Mouse (Mus musculus) R1 (cell line): Measurements from ENCODE around the gene Rgs5.

Source experiments
- DNase-seq: peaks from one replicate; pipeline ENCODE4 v3.0.0-alpha.2; 2018; ENCODE audit warnings: low read depth, low spot score

Rgs5 gene

GRCm38 (mm10) chr1:169655256-169655655, at the start of gene Rgs5:
Gene Rgs5 (plus strand): TSS chr1:169655501.
- DNase-seq = peak; percentile 4

GRCm38 (mm10) chr1:169606164-169606563, 49.1 kb upstream of the Rgs5 start:
- DNase-seq = no peak

GRCm38 (mm10) chr1:169629738-169630137, 25.6 kb upstream of the Rgs5 start:
- no peak for DNase-seq

GRCm38 (mm10) chr1:169637251-169637750, 18.0 kb upstream of the Rgs5 start:
- DNase-seq = no peak

- no peak for DNase-seq
Observed at GRCm38 (mm10) chr1:169644884-169645653, 10.2 kb upstream of the Rgs5 start.

GRCm38 (mm10) chr1:169659479-169659878, 4.2 kb downstream of the Rgs5 start:
- no peak for DNase-seq

GRCm38 (mm10) chr1:169667328-169667727, 12.0 kb downstream of the Rgs5 start:
- DNase-seq = no peak

- DNase-seq = peak; percentile 31
Observed at GRCm38 (mm10) chr1:169670705-169671104, 15.4 kb downstream of the Rgs5 start.

- DNase-seq = no peak
Observed at GRCm38 (mm10) chr1:169671801-169672200, 16.5 kb downstream of the Rgs5 start.

- no peak for DNase-seq
Observed at GRCm38 (mm10) chr1:169672272-169672671, 17.0 kb downstream of the Rgs5 start.

GRCm38 (mm10) chr1:169674116-169674515, 18.8 kb downstream of the Rgs5 start:
- peak; percentile 22 for DNase-seq

GRCm38 (mm10) chr1:169676751-169677150, 21.4 kb downstream of the Rgs5 start:
- no peak for DNase-seq

- no peak for DNase-seq
Observed at GRCm38 (mm10) chr1:169680455-169681208, 25.3 kb downstream of the Rgs5 start.

GRCm38 (mm10) chr1:169682775-169683497, 27.6 kb downstream of the Rgs5 start:
- DNase-seq = no peak

- DNase-seq = no peak
Observed at GRCm38 (mm10) chr1:169685257-169685656, 30.0 kb downstream of the Rgs5 start.

GRCm38 (mm10) chr1:169693040-169693439, 37.7 kb downstream of the Rgs5 start:
- DNase-seq = no peak

- DNase-seq = no peak
Observed at GRCm38 (mm10) chr1:169693537-169693936, 38.2 kb downstream of the Rgs5 start.

- DNase-seq = no peak
Observed at GRCm38 (mm10) chr1:169695356-169695755, 40.1 kb downstream of the Rgs5 start.

GRCm38 (mm10) chr1:169697236-169697635, 41.9 kb downstream of the Rgs5 start:
- no peak for DNase-seq

GRCm38 (mm10) chr1:169699184-169699583, 43.9 kb downstream of the Rgs5 start:
- no peak for DNase-seq

- no peak for DNase-seq
Observed at GRCm38 (mm10) chr1:169704395-169705087, 49.2 kb downstream of the Rgs5 start.
